Mouse (Mus musculus) spleen, postnatal 14 days (tissue): ENCODE data around the gene Nos1ap.

Experiments
- DNase-seq, 2 experiments: peaks; one replicate each; pipeline ENCODE4 v3.0.0; 2021 to 2022; ENCODE audit warnings: low spot score in 2 of 2

Gene Nos1ap

DNA sequence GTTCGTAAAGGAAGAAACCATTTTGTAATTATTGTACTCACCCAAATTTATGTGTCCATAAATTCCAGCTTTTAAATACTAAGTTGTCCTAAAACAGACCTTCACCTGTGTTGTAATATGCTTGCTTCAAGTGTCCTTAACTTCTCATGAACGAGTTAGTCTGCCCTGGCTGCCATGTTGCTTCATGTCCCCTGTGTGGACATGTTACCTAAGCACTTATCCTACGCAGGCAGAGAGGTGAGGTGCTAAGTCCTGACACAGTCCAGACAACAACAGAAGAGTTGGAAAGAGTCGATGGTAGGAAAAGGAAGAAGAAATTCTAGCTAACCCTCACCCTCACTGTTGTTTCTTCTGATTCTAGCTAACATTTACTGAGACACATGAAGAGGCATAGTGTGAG, 43.4 kb downstream of the Nos1ap start:
- DNase-seq: no peak

DNA sequence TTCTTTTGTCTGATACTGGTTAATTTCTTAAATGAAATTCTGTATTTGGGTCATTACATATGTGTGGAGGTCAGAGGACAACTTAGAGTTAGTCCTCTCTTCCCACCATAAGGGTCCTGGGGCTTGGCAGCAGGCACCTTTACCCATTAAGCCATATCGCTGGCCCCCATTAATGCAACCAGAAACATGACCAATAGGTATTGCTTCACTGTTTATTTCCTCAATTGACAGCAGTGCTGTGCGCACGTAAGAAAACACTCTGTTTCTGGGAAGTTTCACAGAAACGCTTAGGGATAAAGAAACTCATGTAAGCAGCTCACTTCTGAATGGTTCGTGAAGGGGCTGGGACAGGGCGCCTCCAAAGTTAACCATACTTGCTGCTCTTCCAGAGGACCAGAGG, 44.4 kb downstream of the Nos1ap start:
- no peak for DNase-seq

DNA sequence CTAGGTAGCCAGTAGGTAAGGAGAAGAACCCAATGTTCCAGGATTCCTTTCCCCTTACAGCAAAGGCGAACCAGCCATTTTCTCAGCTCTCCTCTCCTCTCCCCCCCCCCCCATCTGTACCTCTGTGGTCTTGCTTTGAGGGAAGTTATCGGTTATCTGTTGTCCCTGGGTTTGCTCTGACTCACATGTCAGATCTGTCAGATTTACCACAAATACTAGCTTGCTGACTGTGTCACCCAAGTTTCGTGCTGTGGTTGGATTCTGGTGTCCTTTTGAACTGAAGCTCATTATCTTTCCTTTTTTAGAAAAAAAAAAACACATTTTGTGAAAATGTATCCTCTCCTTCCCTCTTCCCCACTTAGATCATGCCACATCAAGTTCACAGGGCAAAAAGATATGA, 50.2 kb downstream of the Nos1ap start:
- DNase-seq: no peak

DNA sequence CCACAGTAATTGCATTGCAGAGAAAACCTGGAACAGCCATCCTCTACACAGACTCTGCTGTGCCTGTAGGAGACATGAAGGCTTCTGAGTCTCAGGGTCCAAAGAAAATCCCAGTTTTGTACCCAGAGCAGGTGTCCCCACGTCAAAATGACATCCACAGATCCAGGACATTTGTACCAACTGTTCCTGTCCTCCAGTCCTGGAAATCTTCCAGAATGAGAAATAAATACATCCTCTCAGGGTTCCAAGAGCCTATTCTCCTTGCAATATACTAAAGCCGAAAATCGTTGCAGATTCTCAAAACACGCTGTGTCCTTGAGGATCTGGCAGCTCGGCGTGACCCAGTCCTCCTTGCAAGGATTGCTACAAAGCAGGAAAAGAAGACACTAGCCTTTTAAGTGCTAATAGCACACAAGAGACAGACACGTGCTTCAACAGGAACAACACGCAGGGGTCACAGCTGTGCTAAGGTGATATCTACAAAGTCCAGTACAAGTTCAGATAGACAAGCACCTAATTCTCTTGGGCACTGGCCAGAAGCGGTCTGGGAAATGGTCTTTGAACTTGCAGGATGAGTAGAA, 51.1 kb downstream of the Nos1ap start:
- no peak for DNase-seq

DNA sequence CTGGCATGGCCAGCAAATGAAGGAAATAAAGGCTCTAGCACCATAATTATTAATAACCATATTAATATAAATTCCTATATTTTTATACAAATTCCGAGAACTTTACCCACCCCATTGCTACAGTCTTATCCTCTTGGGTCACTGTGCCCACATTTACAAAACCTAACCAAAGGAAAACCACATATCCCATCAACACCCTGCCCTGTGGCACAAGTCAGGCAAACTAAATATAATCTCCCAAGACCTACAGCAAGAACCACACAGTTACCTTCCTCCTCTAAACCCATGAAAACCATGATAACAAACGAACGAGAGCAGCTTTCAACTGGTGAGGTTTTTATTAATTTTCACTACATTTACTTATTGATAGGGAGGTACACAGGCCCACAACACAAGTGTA, 53.3 kb downstream of the Nos1ap start:
- DNase-seq: no peak

DNA sequence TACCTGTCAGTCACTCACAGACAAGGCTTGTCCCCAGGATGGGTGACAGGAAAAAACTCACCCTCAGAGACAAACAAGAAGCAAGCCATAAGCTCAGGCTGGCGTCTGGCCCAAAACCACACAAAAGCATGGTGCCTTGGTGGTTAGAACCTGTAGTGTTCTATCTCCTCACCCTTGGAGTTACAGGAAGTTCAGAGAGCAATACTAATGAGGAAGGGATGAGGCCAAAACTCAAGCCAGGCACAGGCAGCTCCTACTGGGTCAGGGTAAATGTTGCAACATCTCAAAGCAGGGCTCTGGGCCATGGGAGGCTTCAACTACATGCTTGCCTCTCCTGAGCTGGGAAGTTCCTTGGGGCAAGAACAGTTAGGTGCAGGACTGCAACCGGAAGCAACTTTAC, 54.4 kb downstream of the Nos1ap start:
- DNase-seq: no peak

DNA sequence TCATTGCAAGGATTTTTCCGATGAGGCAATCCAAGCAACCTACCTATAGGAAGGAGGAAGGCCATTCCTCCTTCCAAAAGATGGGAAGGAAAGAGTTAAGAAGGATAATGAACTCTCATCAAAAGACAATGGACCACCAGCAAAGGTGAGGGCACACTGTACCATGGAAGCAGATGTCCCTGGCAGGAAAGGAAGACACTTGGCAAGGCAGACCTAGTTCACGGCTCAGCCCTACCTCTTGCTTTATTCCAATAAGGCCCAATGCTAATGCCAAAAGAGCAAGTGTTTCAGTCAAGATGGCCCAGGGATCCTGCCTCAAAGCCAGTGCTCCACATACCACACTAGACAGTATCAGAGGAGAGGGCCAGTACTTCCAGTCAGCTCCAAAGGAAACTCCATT, 58.4 kb downstream of the Nos1ap start:
- no peak for DNase-seq

DNA sequence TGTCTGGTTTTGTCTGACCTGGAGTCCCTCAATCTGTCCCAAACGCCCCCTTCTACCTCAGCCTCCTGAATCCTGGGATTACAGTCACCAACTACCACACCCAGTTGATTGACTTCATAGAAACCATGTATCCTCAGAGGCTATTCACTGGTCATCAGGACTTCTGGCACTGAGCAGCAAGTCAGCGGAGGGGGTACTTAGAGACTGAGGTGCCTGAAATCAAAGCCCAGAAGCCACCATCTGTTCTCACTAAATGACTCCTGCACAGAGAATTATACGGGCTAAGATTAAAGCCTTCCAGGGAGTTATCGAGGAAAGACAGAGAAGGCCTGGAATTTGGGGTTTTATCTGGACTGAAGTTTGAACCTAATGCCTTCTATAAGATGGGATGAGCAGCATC, 59.2 kb downstream of the Nos1ap start:
- no peak for DNase-seq

DNA sequence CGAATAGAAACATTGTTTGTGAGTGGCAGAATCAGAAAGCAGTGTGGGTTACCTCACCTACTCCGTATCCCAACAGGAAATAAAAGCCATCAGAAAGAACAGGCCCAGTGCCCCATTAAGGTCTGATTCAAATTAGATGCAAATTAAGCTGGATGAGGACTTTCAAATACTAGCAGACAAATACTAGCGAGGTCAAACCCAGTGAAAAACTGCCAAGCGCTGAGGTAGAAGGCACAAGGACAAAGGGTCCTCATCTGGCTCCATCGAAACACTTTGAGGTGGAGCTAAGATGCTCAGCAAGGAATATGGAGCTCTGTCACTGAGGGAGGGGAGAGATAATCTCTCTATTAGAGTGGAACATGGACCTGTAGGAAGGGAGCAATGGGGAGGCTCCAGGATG, 66.8 kb downstream of the Nos1ap start:
- DNase-seq: no peak

DNA sequence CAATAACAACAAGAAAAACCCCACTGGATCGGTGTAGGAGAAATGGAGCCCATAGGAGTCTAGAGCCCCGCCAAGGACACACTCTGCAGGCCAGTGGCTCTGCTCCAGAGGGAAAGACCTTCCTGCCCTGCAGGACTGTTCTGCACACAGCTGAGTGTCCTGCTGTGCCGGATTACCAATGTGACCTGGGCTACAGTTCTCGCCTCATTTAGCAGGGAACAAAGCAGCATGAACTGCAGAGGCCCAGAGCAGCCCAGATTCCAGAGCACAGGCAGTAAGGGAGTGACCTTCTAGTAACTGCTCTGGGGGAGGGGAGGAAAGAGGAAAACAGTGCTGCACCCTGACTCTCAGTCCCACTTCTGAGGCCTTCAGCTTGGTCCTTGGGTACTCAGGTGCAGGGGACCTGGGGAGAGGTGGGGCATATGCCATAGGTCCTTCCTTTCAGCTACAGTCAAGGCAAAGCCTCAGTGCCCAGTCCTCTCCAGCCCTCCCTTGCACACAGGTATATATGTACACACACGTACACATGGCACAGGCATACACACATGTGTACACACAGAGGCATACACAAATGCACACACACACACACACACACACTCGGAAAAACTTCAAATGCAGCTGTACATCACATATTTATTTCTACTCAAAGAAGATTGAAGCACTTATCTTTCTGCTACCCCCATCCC, 68.0 kb downstream of the Nos1ap start:
- no peak for DNase-seq

DNA sequence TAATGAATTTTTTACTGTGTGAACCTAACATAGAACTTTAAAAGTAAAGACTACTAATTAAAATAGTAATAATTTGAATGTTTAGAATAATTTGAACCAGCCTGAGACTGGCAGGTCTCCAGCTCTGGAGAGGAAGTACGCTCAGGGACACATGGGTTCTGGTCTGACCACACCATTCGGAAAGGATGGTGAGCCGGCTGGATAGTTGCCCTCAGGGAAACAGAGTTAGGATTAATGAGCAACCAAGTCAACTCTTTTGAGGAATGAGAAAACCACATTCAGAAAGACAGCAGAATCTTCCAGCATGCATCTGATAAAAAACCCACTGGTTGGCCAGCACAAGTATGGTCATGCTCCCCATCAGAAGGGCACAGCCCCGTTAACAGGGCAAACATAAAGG, 69.5 kb downstream of the Nos1ap start:
- DNase-seq: no peak

DNA sequence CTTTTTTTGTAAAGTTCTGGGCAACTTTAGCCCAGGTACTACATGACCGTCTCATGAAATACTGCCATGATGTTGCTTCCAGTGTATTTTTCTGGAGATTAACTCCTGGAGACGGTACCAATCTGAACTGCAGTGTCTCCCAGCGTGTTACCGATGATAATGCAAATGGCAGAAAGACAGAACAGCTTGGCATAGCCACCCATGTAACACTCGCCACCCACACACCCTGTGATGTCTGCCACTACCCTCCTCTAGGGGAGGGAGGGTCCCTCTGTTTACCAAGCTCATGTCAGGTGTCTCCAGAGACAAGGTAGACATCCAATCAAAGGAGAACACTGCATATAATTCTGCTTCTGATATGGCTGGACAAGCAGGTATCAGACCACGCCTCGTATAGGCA, 70.0 kb downstream of the Nos1ap start:
- no peak for DNase-seq

DNA sequence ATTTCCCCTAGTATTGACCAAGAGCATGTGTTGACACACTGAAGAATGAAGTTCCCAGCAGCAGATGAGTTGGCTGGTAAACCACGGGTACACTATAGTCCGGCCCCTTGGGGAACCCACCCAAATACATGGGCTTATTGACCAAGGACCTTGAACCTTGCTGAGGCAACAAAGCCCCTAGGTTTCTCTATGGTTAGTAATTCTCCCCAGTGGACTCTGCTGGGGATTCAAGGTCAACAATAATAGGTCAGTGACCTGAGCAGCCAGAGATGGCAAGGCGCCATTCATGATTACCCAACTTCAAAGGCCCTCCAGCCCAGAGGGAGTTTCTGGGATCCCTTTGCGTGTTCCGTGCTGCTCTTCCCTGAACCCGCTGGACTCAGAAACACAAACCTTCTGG, 73.5 kb downstream of the Nos1ap start:
- DNase-seq: no peak

DNA sequence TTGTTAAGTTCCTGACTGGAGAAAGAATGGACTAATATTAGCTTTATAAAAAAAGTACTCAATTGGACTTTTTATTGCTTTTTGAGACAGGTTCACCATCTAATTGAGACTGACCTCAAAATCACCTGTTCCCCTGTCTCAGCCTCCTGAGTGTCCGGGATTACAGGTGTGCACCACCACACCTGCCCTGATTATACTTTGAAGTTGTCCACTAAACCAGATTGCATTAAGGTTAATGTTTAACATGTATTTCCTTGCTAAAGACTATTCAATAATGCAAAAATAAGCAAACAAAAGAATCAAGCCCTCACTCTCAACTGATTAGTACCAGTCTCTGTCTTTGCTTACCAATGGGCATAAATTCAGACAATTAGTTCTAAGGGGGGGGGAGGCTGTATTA, 74.2 kb downstream of the Nos1ap start:
- DNase-seq: no peak

DNA sequence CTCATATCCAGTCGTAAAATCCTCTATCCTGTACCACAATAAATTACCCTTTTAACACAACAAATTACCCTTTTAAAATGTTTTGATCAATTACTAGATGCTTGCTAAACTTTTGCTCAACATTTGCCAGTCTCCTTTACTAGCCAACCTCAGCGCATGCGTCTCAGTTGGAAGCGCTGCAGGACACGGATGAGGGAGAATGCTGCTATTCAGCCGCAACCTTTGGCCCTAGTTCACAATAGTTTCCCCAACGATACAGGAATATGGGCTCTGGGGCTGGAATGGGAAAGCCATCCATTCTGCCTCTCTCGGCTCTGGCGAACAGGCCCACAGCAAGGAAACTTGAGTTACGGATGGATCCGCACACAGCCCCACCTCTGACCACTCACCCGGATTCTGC, 75.4 kb downstream of the Nos1ap start:
- DNase-seq: no peak

DNA sequence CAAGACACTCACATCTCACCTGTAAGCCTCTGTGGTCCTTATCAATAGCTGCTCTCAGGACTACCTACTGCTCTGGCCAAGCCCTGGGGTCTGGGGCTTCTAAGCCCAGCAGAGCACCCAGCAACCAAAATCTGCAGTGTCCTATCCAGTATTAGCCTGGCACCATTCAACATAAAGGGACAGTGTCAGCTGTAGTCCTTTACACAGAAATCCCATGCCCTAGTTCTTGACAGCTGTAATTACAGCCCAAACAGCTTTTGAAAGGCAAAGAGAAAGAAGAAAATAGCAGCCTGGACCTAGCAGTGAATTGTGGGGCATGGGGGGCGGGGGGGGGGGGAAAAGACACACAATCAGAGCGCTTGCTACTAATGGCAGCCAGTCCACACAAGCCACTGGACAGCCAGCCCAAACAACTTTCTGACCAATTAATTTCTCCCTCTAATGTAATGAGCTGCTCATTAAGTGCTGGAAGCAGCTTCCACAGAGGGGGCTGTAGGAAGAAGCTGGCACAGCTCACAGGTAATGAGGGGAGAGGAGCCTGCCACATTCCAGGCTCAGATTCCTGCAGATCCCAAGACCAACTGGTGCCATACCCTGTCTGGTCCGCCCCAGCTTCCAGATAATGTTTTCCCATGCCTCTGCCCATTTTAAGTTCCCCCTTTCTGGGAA, 77.1 kb downstream of the Nos1ap start:
- no peak for DNase-seq

DNA sequence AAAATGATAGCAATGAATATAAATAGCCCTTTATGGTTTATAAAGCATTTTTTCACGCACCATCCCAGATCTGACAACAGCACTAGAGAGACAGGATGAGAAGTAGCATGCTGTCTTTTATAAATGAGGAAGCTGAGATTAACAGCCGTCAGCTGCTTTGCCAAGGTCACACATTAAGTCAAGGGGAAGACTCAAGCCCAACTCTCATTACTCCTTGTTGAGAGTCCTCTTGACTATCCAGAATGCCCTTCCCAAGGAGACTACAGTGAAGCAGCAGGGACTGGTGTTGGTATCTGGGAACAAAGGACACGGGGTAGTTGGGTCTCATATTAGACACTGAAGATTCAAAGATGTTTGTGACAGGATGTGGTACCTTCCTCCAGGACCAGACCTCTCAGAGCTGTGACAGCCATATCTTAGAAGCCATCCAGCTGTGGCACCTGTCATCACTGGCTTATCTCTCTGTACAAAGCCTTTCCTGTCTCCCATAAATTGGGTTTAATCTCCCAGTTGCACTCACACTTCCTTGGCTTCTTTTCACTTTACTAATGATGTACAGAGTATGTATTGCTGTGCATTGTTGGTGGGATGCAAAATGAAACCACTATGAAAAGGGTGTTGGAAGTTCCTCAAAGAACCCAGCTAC, 78.9 kb downstream of the Nos1ap start:
- no peak for DNase-seq

DNA sequence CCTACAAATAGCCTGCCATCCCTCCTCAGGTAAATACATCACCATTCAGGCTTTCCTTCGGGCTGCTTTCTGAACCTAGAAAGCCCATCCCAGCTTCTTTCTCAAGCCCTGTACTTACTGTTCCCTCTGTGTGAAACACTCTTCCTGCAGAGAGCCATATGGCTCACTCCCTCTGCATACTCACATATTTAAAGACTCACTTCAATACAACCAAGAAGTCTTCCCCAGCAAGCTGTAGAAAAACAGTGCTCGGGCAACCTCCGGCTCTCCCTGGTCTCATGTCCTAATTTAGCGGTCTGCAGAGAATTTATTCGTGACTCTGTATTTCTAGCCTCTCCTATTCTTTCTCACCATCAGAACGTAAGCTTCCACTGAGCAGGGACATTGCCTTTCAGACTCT, 83.4 kb downstream of the Nos1ap start:
- DNase-seq: no peak

DNA sequence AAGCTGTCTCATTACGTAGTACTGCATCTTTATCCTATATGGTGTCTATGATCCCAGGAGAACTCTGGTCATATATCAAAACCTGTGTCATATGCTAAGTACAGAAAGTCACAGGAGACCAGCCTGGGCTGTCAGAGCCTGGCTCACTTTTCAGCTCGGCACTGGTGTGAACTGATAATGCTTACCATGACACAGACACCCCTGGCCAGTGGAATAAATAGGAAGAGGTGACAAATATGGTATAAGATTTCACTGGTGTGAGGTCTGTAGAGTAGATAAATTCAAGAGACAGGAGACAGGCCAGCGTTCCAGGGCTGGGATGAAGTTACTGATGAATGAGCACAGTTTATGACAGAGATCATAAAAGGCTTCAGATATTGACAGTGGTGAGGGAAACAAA, 84.6 kb downstream of the Nos1ap start:
- DNase-seq: no peak

DNA sequence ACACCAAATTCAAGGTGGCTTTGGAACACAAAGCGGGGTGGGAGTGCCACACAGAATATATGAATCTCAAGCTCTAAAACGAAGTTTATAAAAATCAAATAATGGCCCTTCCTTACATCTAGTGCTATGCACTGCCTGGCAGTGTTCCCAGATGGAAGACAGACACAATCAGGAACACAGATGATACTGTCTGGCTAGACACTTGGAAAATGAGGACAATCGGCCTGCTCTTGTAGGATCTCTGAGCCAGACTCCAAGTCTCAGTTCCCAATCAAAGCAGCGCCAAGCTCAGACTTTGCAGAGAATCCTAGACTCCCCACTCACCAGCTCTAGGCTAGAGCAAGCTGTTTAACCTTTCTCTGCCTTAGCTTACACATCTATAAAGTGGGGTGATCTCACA, 85.3 kb downstream of the Nos1ap start:
- no peak for DNase-seq

DNA sequence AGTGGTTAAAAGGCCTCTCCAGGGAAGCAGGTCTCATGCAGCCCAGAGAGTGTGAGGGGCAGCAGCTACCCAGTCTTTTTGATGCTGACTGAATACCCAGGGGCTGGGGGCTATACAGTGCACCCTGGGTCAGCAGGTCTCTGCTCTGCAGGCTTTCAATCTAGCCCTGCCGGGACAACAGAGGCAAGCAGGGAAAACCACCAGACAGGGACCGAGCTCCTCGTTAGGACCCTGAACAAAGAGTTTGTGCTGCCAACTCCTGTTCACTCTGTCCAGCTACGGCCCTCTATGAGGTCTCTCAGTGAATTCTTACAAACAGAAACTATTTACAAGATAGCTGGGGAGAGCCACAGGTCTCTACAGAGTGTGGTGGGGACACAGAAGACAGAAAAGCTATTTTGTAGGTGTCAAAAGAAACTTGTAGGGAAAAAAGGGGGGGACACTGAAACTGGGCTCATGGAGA, 86.4 kb downstream of the Nos1ap start:
- DNase-seq: no peak

DNA sequence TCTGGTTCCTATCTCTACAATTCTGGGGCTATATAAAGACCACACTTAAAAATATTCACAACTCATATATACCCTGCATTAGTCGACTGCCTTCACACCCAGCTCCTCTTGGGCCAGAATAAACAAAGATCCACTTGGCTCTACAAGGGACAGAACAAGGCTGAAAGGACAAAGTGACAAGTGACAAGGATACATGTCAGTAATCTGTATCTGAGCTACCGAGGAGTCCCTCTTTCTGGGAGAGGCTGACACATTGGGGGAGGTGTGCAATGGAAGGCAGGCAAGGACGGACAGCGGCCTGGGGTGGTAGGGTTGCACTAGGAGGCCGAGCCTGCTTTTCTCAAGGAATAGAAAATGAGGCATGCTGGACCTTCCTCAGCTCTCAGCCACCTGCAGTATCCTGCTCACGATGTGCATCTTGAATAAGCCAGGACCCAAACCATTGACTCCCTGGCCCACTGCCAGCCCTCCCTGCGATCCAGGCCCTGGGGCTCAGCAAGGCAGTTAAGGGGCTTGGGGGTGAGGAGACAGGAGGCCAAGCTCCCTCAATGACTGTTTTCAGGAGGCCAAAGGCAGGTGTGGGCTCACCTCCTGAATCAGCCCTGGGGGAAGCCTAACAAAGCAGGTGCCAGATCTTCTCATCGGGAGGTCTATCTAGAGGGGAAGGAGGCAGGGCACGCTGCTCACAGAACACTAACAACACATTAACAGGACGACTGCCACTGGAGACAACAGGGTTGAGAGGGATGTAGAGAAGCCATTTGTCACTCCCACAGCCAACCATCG, 87.0 kb downstream of the Nos1ap start:
- no peak for DNase-seq
